Mouse (Mus musculus) cerebellum, adult (tissue): ENCODE measurements at regions not wholly inside any gene's neighbourhood (a gene's known extent, or its start where the extent isn't known, plus 50 kb on each side); places are given as distances from the start of the nearest gene placed in this dataset.

Source experiments
- ATAC-seq: cut with Nextera tagmentation; 2 replicates; pipeline ENCODE4 v1.9.2; 2017; ENCODE audit warnings: mild to moderate bottlenecking, moderate library complexity, mixed read lengths; ENCODE audit not compliant: insufficient number of reproducible peaks, low FRiP score, low TSS enrichment

DNA sequence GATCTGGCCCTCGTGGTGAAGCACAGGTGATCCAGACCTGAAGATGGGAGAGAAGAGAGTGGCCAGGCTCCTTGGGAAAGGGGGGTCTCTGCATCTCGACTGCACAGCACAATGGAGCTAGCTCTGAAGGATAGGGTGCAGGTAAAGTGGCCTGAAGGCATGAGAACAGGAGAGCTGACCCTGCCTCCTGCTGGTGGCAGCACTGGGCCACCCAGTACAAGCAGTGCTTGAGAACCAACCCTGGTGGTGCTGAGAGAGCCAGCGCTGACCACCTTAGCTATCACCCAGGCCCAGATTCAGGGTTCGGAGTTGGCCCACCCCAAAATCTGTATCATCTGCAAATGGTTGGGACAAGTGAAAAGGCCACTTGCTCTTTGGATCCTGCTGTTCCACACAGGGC is 66.2 kb downstream of the A730009L09Rik start:
- ATAC-seq, result no peak

DNA sequence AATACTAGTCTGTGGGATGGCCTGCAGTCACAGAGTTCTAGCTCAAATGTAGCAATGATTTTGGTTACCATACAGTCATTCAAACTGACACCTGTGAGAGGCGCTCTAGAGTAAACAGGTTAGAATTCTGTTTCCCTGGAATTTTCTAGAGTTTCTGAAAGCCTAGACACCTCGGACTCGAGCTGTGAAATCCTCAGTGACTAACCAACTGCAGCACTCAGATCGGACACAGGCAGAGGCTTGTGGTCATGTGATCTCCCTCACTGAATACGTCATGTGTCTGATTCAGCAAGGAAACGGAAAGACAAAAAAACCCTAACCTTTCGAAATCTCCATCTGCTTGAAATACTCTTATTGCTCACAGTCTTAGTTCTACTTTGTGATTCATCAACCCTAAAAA is 68.4 kb downstream of the A730009L09Rik start:
- no peak for ATAC-seq

DNA sequence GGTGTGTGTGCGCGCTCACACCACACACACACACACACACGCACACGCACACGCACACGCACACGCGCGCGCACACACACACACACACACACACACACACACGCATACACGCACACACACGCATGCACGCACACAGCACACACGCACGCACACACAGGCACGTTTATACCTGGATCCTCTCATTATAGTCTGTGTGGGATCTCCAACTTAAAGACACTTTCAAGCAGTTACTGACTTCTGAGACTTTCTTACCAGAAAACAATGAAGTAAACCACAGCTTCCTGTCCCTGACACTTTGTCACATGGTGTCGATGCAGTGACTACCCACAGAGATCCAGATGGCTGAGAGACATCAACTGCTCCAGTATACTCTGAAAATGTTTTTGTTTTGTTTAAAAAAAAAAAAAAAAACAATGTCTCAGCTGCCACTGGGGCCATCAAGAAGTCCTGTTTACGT is 68.9 kb downstream of the A730009L09Rik start:
- ATAC-seq, result no peak

DNA sequence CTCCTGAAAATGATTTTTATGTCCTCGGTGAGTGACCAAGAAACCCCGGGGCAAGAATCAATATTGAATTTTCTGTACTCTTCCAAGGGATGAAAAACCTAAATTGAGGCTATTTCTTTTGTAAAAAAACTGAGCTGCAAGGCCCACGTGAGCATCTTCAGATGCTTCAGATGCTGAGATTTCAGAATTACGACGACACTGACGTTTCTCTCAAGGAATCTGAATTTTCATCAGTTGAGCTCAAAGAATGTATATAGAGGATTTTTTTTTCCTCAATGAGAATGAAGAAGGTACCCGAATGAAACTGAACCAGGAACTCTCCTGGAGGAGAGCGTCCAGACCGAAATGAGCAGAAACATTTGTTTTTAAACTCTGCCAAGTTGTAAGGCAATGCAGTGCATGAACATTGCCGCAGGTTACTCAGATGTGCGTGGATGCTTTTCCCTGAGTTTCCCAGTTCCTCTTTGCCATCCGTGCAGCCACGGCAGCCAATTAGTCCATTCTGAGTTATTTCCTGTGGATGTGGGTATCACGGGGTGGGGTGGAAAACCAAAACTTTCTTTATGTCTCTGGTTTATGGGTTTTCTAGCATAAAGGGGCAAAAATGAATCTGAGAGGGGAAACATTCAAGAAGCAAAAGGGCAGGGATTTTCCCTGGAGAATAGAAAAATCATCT is 69.9 kb downstream of the A730009L09Rik start:
- no peak for ATAC-seq

DNA sequence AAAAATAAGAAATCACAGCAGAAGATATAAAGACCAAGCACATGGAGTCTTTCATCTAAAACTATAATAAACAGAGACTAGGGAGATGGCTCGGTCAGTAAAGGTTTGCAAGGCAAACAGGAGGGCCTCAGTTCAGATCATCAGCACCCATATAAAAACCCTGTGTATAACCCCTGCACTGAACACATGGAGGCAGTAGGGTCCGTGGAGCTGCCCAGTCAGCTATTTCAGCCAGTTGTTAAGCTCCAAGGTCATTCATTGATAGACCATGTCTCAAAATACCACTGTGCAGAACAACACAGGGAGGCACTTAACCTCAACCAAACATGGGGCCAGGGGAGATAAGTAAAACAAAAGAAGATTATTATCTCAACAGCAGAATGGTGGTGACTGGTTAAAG is 78.1 kb downstream of the A730009L09Rik start:
- ATAC-seq, result no peak

- no peak for ATAC-seq
Measured at GRCm38 (mm10) chr16:84602969-84603368, 88.0 kb downstream of the A730009L09Rik start.

GRCm38 (mm10) chr16:84603465-84604205 is 88.7 kb downstream of the A730009L09Rik start:
- ATAC-seq, result no peak

DNA sequence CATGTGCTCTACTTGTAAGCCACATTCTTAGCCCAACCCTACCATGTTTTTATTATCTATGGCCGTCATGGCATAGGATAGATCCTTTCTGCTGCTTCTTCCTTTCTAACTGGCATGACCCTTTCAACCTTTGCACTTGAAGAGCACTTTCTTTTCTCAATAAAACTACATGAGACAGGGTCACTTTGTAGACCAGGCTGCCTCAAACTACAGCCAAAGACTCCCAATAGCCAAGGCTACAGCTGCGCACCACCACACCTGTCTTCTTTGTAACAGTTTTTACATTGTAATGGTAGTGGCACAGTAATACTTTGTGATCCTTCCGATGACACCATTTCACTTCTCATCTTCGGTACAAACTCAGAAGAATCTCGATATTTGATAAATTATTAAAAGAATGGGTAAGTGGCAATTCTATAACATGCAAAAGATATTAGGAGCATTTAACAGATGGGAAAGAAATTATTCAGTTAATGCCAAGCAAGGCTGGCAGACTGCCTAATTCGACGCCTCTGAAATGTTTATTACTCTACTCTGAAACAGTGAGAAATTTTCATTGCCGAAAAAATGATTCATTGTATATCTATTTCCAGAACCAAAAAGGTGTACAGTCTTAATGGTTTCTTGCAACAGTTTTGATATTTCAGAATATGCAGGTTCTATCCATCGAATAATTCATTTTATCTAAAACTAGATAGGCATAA is 89.5 kb downstream of the A730009L09Rik start:
- ATAC-seq, result no peak

- no peak for ATAC-seq
Measured at GRCm38 (mm10) chr16:84606010-84606803, 91.3 kb downstream of the A730009L09Rik start.

- no peak for ATAC-seq
Measured at GRCm38 (mm10) chr16:84606804-84607095, 91.8 kb downstream of the A730009L09Rik start.

DNA sequence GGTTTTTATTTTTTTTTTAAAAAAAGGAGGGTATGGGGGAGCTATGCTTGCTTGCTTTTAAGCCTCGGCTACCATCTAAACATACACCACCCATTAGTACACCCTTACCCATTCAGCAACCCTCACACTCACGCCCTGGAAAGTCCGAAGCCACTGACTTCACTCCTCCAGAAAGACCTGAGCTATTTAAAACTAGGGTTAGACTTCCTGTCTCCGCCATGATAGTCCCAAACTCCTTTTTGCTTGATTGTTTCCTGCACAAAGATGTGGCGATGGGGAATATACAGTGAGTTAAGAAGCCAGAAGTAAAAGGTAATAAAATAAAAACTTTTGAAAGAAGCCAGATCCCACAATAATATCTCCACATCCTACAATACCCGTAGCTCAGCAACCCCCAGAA is 92.6 kb downstream of the A730009L09Rik start:
- no peak for ATAC-seq

DNA sequence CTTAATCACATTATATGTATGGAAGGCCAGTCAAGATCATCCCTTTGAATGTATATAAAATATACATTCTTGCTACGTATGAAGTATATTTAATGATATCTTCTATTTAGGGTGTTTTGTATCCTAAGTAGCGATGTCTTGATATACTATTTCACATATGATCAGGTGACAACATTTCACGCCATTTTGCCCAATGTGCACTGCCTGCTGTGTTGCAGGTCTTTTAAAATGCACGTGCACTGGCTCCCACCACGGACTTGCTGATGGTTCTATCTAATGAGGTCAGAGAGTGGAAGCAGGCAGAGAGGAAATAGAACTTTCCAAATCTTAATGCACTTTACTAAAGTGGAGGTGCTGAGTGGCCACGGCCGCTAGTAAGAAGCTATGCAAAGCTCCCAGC is 100.8 kb downstream of the A730009L09Rik start:
- no peak for ATAC-seq

GRCm38 (mm10) chr16:84616132-84616531 is 101.2 kb downstream of the A730009L09Rik start:
- ATAC-seq, result no peak

GRCm38 (mm10) chr16:84618379-84618778 is 103.5 kb downstream of the A730009L09Rik start:
- ATAC-seq, result no peak

DNA sequence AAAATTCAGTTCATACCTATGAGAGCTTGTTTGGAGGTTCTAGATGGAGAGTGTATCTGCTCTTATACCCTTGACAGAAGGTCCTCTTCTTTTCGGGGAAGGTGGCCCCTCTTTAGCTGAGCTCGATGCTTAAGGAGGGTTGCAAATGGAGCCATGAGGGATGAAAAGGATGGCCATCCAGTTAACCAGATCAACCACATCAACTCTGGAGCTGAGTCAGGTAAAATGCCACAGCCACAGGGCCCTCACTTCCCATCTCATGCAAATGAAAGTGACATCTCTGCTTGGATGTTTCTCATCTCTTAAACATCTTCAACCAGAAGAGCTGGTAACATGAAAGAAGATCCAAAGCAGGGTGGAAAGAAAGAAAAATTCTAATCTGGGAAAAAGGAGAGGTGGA is 105.0 kb downstream of the A730009L09Rik start:
- no peak for ATAC-seq

DNA sequence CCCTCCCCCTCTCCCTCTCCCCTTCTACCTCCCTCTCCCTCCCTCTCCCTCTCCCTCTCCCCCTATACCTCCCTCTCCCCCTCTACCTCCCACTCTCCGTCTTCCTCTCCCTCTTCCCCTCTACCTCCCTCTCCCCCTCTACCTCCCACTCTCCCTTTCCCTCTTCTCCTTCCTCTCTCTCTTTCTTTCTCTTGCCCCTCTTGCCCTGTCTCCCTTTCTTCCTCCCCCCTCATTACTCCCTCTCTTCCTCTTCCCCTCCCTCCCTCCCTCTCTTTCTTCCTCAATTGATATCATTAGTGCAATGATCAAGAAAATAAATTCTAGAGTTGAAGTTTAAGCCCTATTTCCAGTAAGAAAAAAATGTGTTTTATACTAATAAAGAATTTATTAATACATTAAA is 105.9 kb downstream of the A730009L09Rik start:
- no peak for ATAC-seq

DNA sequence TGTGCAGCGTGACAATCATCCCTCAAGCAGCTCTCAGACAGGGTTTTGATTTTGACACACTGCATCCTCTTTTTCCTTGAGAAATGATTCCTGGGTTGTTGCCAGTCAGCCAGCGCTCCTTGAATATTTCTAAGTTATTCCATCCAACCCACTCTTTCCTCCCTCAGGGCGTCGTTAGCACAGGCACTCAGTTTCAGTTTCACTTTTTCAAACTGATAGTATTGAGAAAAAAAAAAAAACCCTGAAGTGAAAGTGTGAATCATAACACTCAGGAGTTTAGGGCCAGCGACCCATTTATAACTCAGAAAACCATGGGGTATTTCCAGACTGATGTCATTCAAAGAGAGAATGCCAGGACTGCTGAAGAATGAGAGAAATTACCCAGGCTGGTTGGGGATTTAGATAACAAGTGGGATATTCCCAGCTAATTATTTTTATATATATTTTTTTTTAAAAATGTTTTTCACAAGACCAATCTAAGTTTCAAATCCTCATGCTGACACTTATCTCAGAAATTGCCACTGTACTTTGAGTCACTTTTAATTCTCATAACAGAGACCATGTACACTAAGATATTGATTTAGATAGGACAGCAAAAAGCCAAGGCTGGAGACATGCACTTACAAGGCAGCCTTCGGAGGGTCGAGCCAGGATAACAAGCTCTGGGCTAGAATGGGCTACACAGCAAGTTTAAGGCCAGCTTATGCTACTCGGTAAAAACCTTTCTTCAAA is 106.5 kb downstream of the A730009L09Rik start:
- ATAC-seq, result no peak

- ATAC-seq, result no peak
Measured at GRCm38 (mm10) chr16:84623346-84624085, 108.6 kb downstream of the A730009L09Rik start.

DNA sequence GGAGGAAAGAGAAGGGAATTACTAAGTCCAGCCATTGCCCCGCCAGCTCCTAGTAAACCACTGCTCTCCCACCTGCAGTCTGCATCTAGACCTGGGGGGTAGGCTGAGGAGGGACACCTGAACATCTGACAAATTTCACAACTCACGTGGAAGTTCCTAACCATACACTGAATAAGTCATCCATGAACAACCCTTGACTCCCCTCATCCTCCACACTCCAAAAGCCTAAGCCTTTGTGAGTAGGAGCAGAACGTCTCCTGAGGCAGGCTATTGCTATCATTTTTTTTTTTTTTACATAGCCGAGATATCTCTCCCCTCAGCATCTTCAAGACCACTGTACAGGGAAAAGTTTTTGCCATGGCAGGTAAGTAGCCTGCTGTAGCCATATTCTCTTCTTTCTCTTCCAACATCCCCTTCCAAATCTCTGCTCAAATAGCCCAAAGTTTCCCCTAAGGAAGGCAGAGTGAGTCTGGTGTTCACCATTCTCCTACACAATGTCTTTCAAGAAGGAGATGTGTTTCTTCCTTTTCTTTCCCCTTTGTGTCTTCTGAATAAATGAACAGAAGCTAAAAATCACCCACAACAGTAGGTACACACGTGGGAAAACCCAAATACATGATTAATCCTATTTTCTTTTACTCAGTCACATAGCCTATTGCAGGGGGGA is 109.7 kb downstream of the A730009L09Rik start:
- ATAC-seq, result no peak
